Mouse (Mus musculus): Measurements from ENCODE around the gene Nnat. TPM values are rescaled to one million over a fixed set of nuclear protein-coding genes. Genes with fewer than 3 reads are reported as not detected.
"Not testable (repeated sequence)": the region's sequence is repeated elsewhere in the genome, so short reads cannot be mapped to it uniquely, and the experiment has no call there.

The Nnat gene
- polyA plus RNA-seq, 1 experiment from 2014 or later = 201 TPM

GRCm38 (mm10) chr2:157566260-157566952, 6.5 kb downstream of the Nnat start:
- peak; percentile 80 for ATAC-seq (replicated peaks; ENCODE audit: insufficient number of reproducible peaks, low FRiP score, low TSS enrichment)
- Histone ChIP-seq H3K4me1 (ENCODE audit: control insufficient read depth, insufficient read depth, low read length) (peaks cover 11% of the 10 kb centered on the region; the same call in 1 of the 2 replicates), H3K4me2 (peak overlapping the region; percentile 76), H3K4me3 (ENCODE audit: low read depth, low read length) (peak overlapping the region; percentile 99), H3K36me3 (ENCODE audit: control insufficient read depth, insufficient read depth, low read length) (peaks cover 8% of the 10 kb centered on the region), H3K27me3 (ENCODE audit: control insufficient read depth, insufficient read depth, low read length) (no peaks in the 10 kb centered on the region), H3K9ac (ENCODE audit: low read depth, low read length) (peak overlapping the region; percentile 96), H3K9me3 (replicated peaks; ENCODE audit: control insufficient read depth, low read length) (peaks cover 5% of the 10 kb centered on the region), H3K27ac (ENCODE audit: low read depth, low read length) (peak overlapping the region; percentile 87)
- WGBS (ENCODE audit: insufficient replicate concordance) = under 1% methylated on average over 36 of the region's 36 CpGs

GRCm38 (mm10) chr2:157567235-157567961, 7.5 kb downstream of the Nnat start:
- Histone ChIP-seq H3K36me3 (ENCODE audit: control insufficient read depth, insufficient read depth, low read length) (peaks cover 1% of the 10 kb centered on the region; the same call in 1 of the 2 replicates), H3K9me3 (replicated peaks; ENCODE audit: control insufficient read depth, low read length) (no peaks in the 10 kb centered on the region), H3K4me3 (ENCODE audit: low read depth, low read length) (no peak overlapping the region; the same call in 1 of the 2 replicates), H3K27ac (ENCODE audit: low read depth, low read length) (no peak overlapping the region), H3K27me3 (ENCODE audit: control insufficient read depth, insufficient read depth, low read length) (no peaks in the 10 kb centered on the region), H3K4me2 (peak overlapping the region; percentile 76), H3K4me1 (ENCODE audit: control insufficient read depth, insufficient read depth, low read length) (peaks cover 10% of the 10 kb centered on the region; the same call in 1 of the 2 replicates), H3K9ac (ENCODE audit: low read depth, low read length) (no peak overlapping the region; the same call in 1 of the 2 replicates)
- WGBS (ENCODE audit: insufficient replicate concordance) = 81% methylated on average over 11 of the region's 11 CpGs
- ATAC-seq (replicated peaks; ENCODE audit: insufficient number of reproducible peaks, low FRiP score, low TSS enrichment) = no peak

DNA sequence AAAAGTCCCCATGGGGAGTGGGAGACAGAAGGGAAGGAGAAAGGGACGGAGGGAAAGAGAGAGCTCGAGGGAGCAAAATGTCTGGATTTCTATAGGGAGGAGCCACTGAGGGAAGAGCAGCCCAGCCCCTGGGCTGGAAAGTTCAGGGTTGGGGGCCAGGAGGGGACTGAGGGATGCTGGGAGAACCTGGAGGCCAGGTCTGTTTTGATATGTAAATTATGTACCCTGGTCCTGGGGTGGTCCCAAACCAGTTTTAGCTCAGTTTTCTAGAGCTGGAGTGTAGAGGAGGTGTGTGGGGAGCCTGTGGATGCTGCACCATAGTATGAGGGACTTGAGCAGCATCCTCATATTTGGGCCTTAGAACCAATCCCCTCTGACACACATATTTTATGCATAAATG, 9.0 kb downstream of the Nnat start:
- Histone ChIP-seq H3K9ac (ENCODE audit: low read depth, low read length) (no peak overlapping the region), H3K27ac (ENCODE audit: low read depth, low read length) (no peak overlapping the region), H3K36me3 (ENCODE audit: control insufficient read depth, insufficient read depth, low read length) (no peaks in the 10 kb centered on the region), H3K27me3 (ENCODE audit: control insufficient read depth, insufficient read depth, low read length) (no peaks in the 10 kb centered on the region), H3K4me3 (ENCODE audit: low read depth, low read length) (no peak overlapping the region), H3K9me3 (replicated peaks; ENCODE audit: control insufficient read depth, low read length) (no peaks in the 10 kb centered on the region), H3K4me2 (no peak overlapping the region), H3K4me1 (ENCODE audit: control insufficient read depth, insufficient read depth, low read length) (peaks cover 10% of the 10 kb centered on the region; the same call in 1 of the 2 replicates)
- WGBS (ENCODE audit: insufficient replicate concordance) = 20% methylated on average over 2 of the region's 2 CpGs
- no peak for ATAC-seq (replicated peaks; ENCODE audit: insufficient number of reproducible peaks, low FRiP score, low TSS enrichment)

DNA sequence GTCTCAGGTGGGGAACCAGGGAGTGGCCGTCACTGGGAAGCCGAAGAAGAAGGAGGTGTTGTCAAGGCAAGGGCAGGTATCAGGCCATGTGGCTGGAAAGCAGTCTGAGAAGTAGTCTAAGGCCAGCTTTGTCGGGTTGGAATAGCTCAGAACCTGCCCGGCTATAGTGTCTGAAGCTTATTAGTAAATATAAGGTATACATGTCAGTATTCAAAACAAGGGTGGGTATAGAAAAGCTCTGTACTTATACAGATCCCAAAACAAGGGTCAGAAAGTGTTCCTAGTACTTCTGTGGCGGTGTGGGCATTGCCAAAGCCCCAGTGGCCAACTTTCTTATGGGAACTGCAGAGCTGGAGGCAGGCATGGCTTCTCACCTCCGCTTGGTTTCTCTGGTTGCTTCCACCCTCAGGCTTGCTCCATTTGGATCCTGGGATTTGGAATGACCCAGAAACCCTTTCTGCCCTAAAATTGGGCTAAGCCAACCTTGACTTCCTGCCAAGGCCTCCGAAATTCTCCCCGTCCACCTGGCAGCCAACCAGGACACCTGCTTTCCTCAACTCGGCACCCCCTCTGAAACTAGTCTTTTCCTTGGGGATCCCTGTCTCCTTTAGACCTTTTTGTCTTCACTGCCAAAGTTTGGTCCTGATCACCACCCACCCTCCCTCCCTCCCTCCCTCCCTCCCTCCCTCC, 10.1 kb downstream of the Nnat start:
- 70% methylated on average over 9 of the region's 9 CpGs for WGBS (ENCODE audit: insufficient replicate concordance)
- Histone ChIP-seq H3K9ac (ENCODE audit: low read depth, low read length) (no peak overlapping the region), H3K27ac (ENCODE audit: low read depth, low read length) (no peak overlapping the region), H3K4me2 (no peak overlapping the region), H3K27me3 (ENCODE audit: control insufficient read depth, insufficient read depth, low read length) (no peaks in the 10 kb centered on the region), H3K4me1 (ENCODE audit: control insufficient read depth, insufficient read depth, low read length) (peaks cover 6% of the 10 kb centered on the region; the same call in 1 of the 2 replicates), H3K4me3 (ENCODE audit: low read depth, low read length) (no peak overlapping the region), H3K36me3 (ENCODE audit: control insufficient read depth, insufficient read depth, low read length) (no peaks in the 10 kb centered on the region), H3K9me3 (replicated peaks; ENCODE audit: control insufficient read depth, low read length) (no peaks in the 10 kb centered on the region)
- no peak for ATAC-seq (replicated peaks; ENCODE audit: insufficient number of reproducible peaks, low FRiP score, low TSS enrichment)

DNA sequence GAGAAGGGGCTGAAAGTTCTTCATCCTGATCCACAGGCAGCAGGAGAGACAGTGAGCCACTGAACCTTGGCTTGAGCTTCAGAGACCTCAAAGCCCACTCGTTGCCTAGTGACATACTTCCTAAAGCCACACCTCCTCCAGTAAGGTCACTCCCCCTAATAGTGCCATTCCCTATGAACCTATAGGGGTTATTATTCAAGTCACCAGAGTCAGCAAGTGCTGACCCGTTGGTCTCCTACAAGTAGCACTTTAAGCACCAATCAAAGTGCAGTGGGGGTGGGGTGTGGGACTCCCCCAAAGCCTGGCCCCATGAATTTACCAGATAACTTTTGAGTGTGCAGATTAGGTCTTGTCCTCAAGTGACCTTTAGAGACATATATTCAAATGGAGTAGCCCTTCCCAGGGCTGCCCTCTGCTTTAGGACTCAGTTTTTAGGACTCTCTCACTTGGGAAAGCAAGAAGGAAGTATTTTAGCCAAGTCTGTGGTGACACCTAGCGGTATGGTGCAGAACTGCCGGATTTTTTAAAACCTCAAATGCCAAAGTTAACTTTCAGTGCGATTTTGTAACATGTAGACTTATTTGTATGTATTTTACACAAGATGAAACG, 11.4 kb downstream of the Nnat start, which contains the start of gene Blcap:
Gene Blcap (minus strand): TSS at position 51 of the 609 bp plus-strand sequence.
- H3K4me3 ChIP-seq (ENCODE audit: low read depth, low read length) = no peak within 1 kb of the TSS
- no peaks in the 10 kb centered on the region for H3K36me3 ChIP-seq (ENCODE audit: control insufficient read depth, insufficient read depth, low read length)
- H3K4me1 ChIP-seq (ENCODE audit: control insufficient read depth, insufficient read depth, low read length) = 0 out of 2 replicates have a peak, but pooled peaks cover 3% of the 10 kb centered on the region
- H3K27ac ChIP-seq (ENCODE audit: low read depth, low read length) = no peak within 1 kb of the TSS
- H3K9me3 ChIP-seq (replicated peaks; ENCODE audit: control insufficient read depth, low read length) = no peaks in the 10 kb centered on the region
- H3K9ac ChIP-seq (ENCODE audit: low read depth, low read length) = no peak within 1 kb of the TSS
- no peaks in the 10 kb centered on the region for H3K27me3 ChIP-seq (ENCODE audit: control insufficient read depth, insufficient read depth, low read length)
- WGBS (ENCODE audit: insufficient replicate concordance) = 11% methylated on average over 6 of the region's 6 CpGs
- no peak for ATAC-seq (replicated peaks; ENCODE audit: insufficient number of reproducible peaks, low FRiP score, low TSS enrichment)
- no peak within 1 kb of the TSS for H3K4me2 ChIP-seq

DNA sequence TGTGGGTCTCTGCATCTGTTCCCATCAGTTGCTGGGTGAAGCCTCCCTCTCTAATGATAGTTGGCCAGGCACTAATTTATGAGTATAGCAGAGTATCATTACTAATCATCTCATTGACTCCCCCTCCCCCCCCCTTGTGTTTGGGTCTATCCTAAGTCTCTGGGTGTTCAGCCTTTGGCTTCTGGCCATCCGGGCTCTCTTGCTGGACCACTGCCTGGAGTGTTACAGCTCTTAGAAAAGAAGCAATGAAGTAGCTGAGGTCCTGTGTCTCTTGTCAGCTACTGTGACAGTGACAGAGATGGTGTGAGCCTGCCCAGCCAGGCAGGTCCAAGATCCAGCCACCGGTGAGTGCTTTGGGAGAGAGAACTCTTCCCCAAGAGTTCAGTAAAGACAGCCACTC, 12.9 kb downstream of the Nnat start:
- H3K4me1 ChIP-seq (ENCODE audit: control insufficient read depth, insufficient read depth, low read length) = no peaks in the 10 kb centered on the region
- H3K36me3 ChIP-seq (ENCODE audit: control insufficient read depth, insufficient read depth, low read length) = no peaks in the 10 kb centered on the region
- no peak for ATAC-seq (replicated peaks; ENCODE audit: insufficient number of reproducible peaks, low FRiP score, low TSS enrichment)
- no peaks in the 10 kb centered on the region for H3K9me3 ChIP-seq (replicated peaks; ENCODE audit: control insufficient read depth, low read length)
- WGBS (ENCODE audit: insufficient replicate concordance) = 58% methylated on average over 2 of the region's 2 CpGs
- H3K27me3 ChIP-seq (ENCODE audit: control insufficient read depth, insufficient read depth, low read length) = no peaks in the 10 kb centered on the region
- H3K9ac ChIP-seq (ENCODE audit: low read depth, low read length) = no peak overlapping the region
- H3K4me2 ChIP-seq = no peak overlapping the region
- no peak overlapping the region for H3K27ac ChIP-seq (ENCODE audit: low read depth, low read length)
- H3K4me3 ChIP-seq (ENCODE audit: low read depth, low read length) = no peak overlapping the region

DNA sequence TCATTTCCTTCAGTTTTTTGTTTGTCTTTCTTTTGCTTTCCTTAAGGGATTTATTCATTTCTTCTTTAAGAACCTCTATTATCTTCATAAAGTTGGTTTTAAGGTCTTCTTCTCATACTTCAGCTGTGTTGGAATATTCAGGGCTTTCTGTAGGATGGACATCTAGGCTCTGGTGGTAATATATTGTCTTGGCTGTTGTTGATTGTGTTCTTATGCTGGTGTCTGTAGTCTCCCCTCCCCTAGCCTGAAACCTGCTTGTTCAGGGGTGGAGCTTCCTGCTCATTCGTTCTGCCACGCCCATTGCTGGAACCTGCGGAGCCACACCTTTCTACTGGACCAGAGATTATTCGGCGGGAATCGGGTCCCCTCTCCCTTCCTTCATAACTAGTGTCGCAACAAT, 25.5 kb downstream of the Nnat start:
- H3K36me3 ChIP-seq (ENCODE audit: control insufficient read depth, insufficient read depth, low read length); H3K27me3 ChIP-seq (ENCODE audit: control insufficient read depth, insufficient read depth, low read length); H3K9me3 ChIP-seq (replicated peaks; ENCODE audit: control insufficient read depth, low read length); H3K4me3 ChIP-seq (ENCODE audit: low read depth, low read length); ATAC-seq (replicated peaks; ENCODE audit: insufficient number of reproducible peaks, low FRiP score, low TSS enrichment); H3K27ac ChIP-seq (ENCODE audit: low read depth, low read length); H3K4me2 ChIP-seq; H3K4me1 ChIP-seq (ENCODE audit: control insufficient read depth, insufficient read depth, low read length); H3K9ac ChIP-seq (ENCODE audit: low read depth, low read length): not testable (repeated sequence)
- WGBS (ENCODE audit: insufficient replicate concordance) = 24% methylated on average over 7 of the region's 7 CpGs

GRCm38 (mm10) chr2:157596876-157597566, 37.1 kb downstream of the Nnat start:
- Histone ChIP-seq H3K36me3 (ENCODE audit: control insufficient read depth, insufficient read depth, low read length) (no peaks in the 10 kb centered on the region), H3K4me2 (peak overlapping the region; percentile 38), H3K9ac (ENCODE audit: low read depth, low read length) (no peak overlapping the region), H3K4me3 (ENCODE audit: low read depth, low read length) (peak overlapping the region; percentile 24; the same call in 1 of the 2 replicates), H3K27me3 (ENCODE audit: control insufficient read depth, insufficient read depth, low read length) (no peaks in the 10 kb centered on the region), H3K4me1 (ENCODE audit: control insufficient read depth, insufficient read depth, low read length) (peaks cover 9% of the 10 kb centered on the region), H3K9me3 (replicated peaks; ENCODE audit: control insufficient read depth, low read length) (no peaks in the 10 kb centered on the region), H3K27ac (ENCODE audit: low read depth, low read length) (no peak overlapping the region)
- 52% methylated on average over 22 of the region's 22 CpGs for WGBS (ENCODE audit: insufficient replicate concordance)
- ATAC-seq (replicated peaks; ENCODE audit: insufficient number of reproducible peaks, low FRiP score, low TSS enrichment) = no peak

Measured in heart, embryonic 11.5 days (tissue).